Mouse (Mus musculus) 3134 (cell line): Measurements from ENCODE around the gene Tenm4.
A peak's percentile ranks its signal among the peaks of the same experiment; 100 is the strongest.

Experiments
- DNase-seq: peaks from one replicate; pipeline ENCODE4 v3.0.0-alpha.2; 2011; ENCODE audit warnings: low spot score; ENCODE audit not compliant: insufficient read length; ENCODE audit errors: extremely low read depth

Gene Tenm4

GRCm38 (mm10) chr7:96661352-96662169 lies 490.5 kb downstream of the Tenm4 start:
- no peak for DNase-seq

- DNase-seq: no peak
Measured at GRCm38 (mm10) chr7:96663336-96663735, 492.3 kb downstream of the Tenm4 start.

- DNase-seq: no peak
Measured at GRCm38 (mm10) chr7:96666366-96666896, 495.4 kb downstream of the Tenm4 start.

- no peak for DNase-seq
Measured at GRCm38 (mm10) chr7:96667688-96668087, 496.6 kb downstream of the Tenm4 start.

GRCm38 (mm10) chr7:96670095-96670494 lies 499.0 kb downstream of the Tenm4 start:
- no peak for DNase-seq

- DNase-seq: no peak
Measured at GRCm38 (mm10) chr7:96672322-96672914, 501.4 kb downstream of the Tenm4 start.

- DNase-seq: no peak
Measured at GRCm38 (mm10) chr7:96677082-96677481, 506.0 kb downstream of the Tenm4 start.

GRCm38 (mm10) chr7:96678236-96678635 lies 507.2 kb downstream of the Tenm4 start:
- no peak for DNase-seq

- DNase-seq: no peak
Measured at GRCm38 (mm10) chr7:96679746-96680145, 508.7 kb downstream of the Tenm4 start.

- DNase-seq: no peak
Measured at GRCm38 (mm10) chr7:96680405-96680804, 509.4 kb downstream of the Tenm4 start.

- no peak for DNase-seq
Measured at GRCm38 (mm10) chr7:96681808-96682207, 510.8 kb downstream of the Tenm4 start.

- no peak for DNase-seq
Measured at GRCm38 (mm10) chr7:96688141-96688540, 517.1 kb downstream of the Tenm4 start.

GRCm38 (mm10) chr7:96701097-96701845 lies 530.2 kb downstream of the Tenm4 start:
- no peak for DNase-seq

- DNase-seq: no peak
Measured at GRCm38 (mm10) chr7:96703958-96704357, 532.9 kb downstream of the Tenm4 start.

- DNase-seq: no peak
Measured at GRCm38 (mm10) chr7:96705307-96706129, 534.5 kb downstream of the Tenm4 start.

- DNase-seq: no peak
Measured at GRCm38 (mm10) chr7:96706531-96706930, 535.5 kb downstream of the Tenm4 start.

- peak; percentile 9 for DNase-seq
Measured at GRCm38 (mm10) chr7:96707112-96707511, 536.1 kb downstream of the Tenm4 start.

- DNase-seq: no peak
Measured at GRCm38 (mm10) chr7:96708071-96708470, 537.0 kb downstream of the Tenm4 start.

- DNase-seq: no peak
Measured at GRCm38 (mm10) chr7:96708561-96708960, 537.5 kb downstream of the Tenm4 start.

GRCm38 (mm10) chr7:96708968-96709367 lies 537.9 kb downstream of the Tenm4 start:
- DNase-seq: no peak
